Mouse (Mus musculus) liver, postnatal 0 days (tissue): ENCODE results near the gene Tmem87a.

Experiments used
- CTCF ChIP-seq: sonication (generic); IDR thresholded peaks from 2 replicates; pipeline ENCODE4 v1.5.1; 2016; ENCODE audit warnings: antibody characterized with exemption, low read depth
- EP300 ChIP-seq: IDR thresholded peaks from 2 replicates; pipeline ENCODE4 v1.6.1; 2016; ENCODE audit warnings: antibody characterized with exemption, low read depth, mild to moderate bottlenecking

GRCm38 (mm10) chr2:120452600-120452999 lies 48.7 kb upstream of the Tmem87a start:
- no peak for TF ChIP-seq CTCF
- no peak for TF ChIP-seq EP300
